Mouse (Mus musculus): ENCODE measurements at regions not wholly inside any gene's neighbourhood (a gene's known extent, or its start where the extent isn't known, plus 50 kb on each side); places are given as distances from the start of the nearest gene placed in this dataset.

DNA sequence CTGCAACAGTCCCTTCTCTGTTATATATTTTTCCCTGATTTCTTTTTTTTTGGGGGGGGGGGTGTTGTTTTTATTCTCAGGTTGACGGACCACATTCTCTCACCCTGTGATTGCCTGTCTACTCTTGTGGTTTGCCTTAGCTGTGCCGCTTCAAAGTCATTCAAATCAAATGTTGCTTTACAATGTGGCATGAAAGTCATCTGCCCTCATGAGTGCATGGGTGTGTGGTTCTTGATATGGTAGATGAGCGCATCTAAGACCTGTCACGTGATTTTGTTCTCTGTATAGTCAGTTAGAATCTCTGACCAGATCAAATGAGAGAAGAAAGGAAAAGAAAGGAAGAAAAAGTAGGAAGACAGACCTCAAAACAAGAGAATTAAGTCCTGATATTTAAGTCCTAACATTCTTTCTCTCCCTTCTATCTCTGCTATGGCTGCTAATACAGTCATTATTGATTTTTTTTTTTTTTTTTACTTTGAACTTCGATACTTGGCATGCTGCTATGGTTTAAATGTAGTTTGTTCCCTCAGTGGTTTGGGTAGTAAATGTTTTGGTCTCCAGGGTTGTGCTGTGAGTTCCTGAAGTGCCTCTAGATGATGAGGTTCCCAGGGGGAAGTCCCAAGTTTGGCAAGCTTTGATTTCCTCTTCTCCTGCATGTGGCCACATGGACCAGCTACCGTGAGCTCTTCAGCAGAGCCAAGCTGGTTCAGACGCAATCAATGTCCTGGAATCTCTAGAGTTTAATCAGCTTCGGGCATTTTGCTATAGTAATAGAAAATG lies 91.2 kb upstream of the Npas2 start:
- no peak for DNase-seq

- DNase-seq = no peak
Observed at GRCm38 (mm10) chr1:39102989-39103910, 90.3 kb upstream of the Npas2 start.

- DNase-seq = no peak
Observed at GRCm38 (mm10) chr1:39105546-39106371, 87.8 kb upstream of the Npas2 start.

DNA sequence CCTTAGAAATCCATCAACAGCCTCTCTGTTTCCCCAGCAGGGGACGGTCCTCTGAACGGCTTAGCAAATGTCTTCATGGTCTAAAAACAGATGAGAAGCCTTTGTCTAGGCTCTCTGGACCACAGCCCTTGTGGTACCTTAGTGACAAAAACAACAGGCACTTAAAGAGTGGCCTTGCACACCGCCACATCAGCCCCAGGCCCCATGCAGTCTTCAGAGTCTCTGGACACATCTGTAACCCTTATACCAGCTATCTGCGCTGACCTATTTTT lies 87.2 kb upstream of the Npas2 start:
- DNase-seq = no peak

DNA sequence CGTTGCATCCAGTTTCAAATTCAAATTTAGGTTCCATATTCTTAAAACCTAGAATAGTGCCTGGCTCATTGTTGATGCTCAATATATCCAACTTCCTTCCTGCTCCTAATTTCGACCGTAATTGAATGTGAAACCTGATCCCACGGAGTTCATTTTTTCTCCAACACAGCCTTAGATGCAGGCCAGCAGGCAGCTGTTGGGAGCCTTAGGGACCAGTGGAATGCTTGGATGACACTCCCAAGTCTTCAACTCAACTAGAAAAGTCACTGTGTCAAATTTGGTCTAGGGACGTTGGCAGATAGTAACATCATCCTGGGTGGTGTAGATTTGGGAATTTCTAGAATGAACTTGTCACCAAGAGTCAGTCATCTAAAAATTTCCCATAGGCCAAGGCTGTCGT lies 86.9 kb upstream of the Npas2 start:
- no peak for DNase-seq

- DNase-seq = no peak
Observed at GRCm38 (mm10) chr1:39116319-39116718, 77.2 kb upstream of the Npas2 start.

DNA sequence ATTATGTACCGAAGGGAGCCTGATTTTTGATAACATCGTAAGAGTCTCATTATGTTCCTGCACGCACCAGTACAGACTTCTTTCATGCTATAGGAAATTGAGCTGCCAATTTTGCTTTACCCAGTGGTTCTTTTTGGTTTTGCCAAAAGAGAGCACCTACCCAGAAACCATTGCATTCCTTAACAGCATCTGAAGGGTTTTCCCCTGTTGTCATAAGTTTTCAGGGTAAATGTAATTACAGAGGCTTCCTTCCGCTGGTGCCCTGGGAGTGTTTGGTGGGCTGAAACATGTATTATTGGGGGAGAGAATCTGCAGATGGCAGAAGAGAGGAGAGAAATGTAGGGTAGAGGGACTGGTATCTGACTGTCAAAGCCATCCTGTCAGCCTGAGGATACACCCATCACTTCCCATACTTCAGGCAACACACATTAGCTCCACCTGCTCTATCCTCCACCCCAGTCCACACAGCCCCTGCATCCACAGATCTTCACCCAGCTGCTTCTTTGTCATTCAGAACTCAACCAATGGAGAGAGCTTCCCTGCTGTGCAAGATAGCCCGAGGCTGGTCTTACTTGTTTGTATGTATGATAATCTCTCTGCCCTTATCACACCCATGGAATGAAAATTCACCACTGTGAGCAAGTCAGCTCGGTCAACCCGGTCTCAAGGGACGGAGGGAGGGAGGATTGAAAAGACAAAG lies 71.1 kb upstream of the Npas2 start:
- DNase-seq = no peak

- DNase-seq = no peak
Observed at GRCm38 (mm10) chr1:39123081-39123812, 70.3 kb upstream of the Npas2 start.

DNA sequence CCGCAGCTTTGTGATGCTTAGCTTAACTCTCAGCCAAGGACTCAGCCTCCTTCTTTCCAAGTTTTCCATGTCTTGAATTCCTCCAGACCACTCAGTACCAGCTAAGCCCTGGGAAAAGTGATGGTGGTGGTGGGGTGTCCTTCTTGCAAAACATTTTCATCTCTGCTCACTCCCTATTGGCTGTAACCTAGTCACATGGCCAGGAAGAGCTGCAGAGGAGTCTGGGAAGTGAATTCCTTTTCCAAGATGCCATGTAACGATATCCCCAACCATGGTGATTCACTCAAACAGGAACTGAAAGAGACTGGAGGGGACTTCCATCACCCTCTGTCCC lies 69.8 kb upstream of the Npas2 start:
- DNase-seq = no peak

GRCm38 (mm10) chr1:39134521-39134920 lies 59.0 kb upstream of the Npas2 start:
- DNase-seq = no peak

GRCm38 (mm10) chr1:39143054-39143453 lies 50.5 kb upstream of the Npas2 start:
- DNase-seq = no peak

DNA sequence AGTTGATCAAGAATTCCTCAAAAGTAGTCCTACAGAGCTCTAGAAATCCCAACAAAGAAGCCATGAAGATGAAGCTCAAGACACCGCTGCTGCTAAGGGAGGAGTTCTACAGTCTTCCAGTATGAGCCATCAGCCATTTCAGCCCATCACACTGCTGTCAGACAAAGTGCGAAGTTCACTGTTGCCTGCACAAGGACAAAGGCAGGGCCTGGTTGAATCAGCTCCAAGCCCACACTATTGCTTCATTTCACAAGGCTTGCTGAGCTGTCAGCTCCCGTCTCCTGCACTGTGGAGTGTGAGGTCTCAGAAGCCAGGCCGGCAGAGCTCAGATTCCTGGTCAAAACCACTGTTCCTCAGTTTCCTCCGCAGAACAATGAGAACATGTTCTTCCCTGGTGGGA lies 49.9 kb upstream of the Npas2 start:
- no peak for DNase-seq

All from right cerebral cortex, postnatal 14 days (tissue).